Mouse (Mus musculus): ENCODE measurements around the gene Hist1h4h. TPM values are rescaled to one million over a fixed set of nuclear protein-coding genes. Genes with fewer than 3 reads are reported as not detected.

Hist1h4h gene
- total and polyA plus RNA-seq, 3 experiments = 9.9 to 5,753 TPM; not detected in 1

DNA sequence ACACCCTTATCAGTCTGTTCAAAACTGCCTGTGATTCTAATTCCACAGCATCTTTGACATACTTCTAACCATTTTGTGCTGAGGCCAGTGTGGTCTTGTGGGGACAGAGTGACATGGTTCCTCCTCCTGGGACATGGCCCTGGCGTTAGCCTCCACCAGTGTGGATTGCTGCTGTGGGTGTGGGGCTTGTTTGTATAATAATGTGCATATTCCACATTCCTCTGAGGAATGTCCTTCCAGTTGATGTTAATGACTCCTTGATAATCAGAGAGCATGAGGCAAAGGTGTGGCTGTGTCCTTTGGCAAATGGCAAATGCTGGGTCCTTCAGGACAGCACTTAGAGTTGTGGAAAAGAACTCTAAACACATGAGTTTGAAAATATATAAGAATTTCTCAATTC lies 17.3 kb upstream of the Hist1h4h start:
- peaks cover 0 to 5% of the 10 kb centered on the region in 2 experiments; a peak in 2 of 4 replicates for H3K4me1 ChIP-seq (ENCODE audit: control insufficient read depth in 1 of 2, insufficient read depth in 2 of 2, low read length in 2 of 2)
- no peak overlapping the region for H3K9ac ChIP-seq (ENCODE audit: control insufficient read depth, low read depth, low read length, poor library complexity, severe bottlenecking)
- H3K4me3 ChIP-seq (ENCODE audit: control insufficient read depth in 1 of 2, insufficient read depth in 1 of 2, low read depth in 2 of 2, low read length in 2 of 2) = no peak overlapping the region
- H3K27ac ChIP-seq (ENCODE audit: control insufficient read depth, low read depth, low read length) = no peak overlapping the region
- H3K79me2 ChIP-seq (ENCODE audit: control insufficient read depth, insufficient read depth, low read length, poor library complexity) = no peaks in the 10 kb centered on the region
- DNase-seq (ENCODE audit: low read depth, low spot score) = no peak
- no peaks in the 10 kb centered on the region for H3K9me3 ChIP-seq (replicated peaks; ENCODE audit: insufficient read depth, low read length)
- peaks cover 0 to 3% of the 10 kb centered on the region in 2 experiments; a peak in 1 of 4 replicates for H3K36me3 ChIP-seq (ENCODE audit: control insufficient read depth in 1 of 2, insufficient read depth in 2 of 2, low read length in 2 of 2)
- TF ChIP-seq TCF12 (IDR thresholded peaks at IDR 0.05; ENCODE audit: low read depth, low read length) (no peak), SMC3 (IDR thresholded peaks at IDR 0.05; ENCODE audit: low read depth, low read length) (no peak), KAT2A (conservative IDR thresholded peaks at IDR 0.05; ENCODE audit: low read depth, low read length) (no peak), RAD21 (IDR thresholded peaks at IDR 0.05; ENCODE audit: low read depth, low read length) (no peak), POLR2AphosphoS2 (IDR thresholded peaks at IDR 0.05; ENCODE audit: low read length) (no peak), MAFK (IDR thresholded peaks at IDR 0.05; ENCODE audit: borderline replicate concordance, low read depth, low read length) (no peak), E2F4 (IDR thresholded peaks at IDR 0.05; ENCODE audit: borderline replicate concordance, low read depth, low read length) (no peak), USF2 (IDR thresholded peaks at IDR 0.05; ENCODE audit: borderline replicate concordance in 1 of 2, insufficient read depth in 1 of 2, low read depth in 1 of 2, low read length in 2 of 2) (no peak), RCOR1 (IDR thresholded peaks at IDR 0.05; ENCODE audit: low read depth, low read length) (no peak), GATA1 (IDR thresholded peaks at IDR 0.05; ENCODE audit: low read depth, low read length) (no peak), NELFE (IDR thresholded peaks at IDR 0.05; ENCODE audit: low read depth, low read length) (no peak), MXI1 (IDR thresholded peaks at IDR 0.05; ENCODE audit: low read depth, low read length) (no peak), POLR2A (IDR thresholded peaks at IDR 0.05; ENCODE audit: control insufficient read depth in 1 of 2, insufficient read depth in 1 of 2, low read depth in 1 of 2, low read length in 2 of 2, poor library complexity in 1 of 2) (no peak), JUND (IDR thresholded peaks at IDR 0.05; ENCODE audit: low read depth, low read length) (no peak)
- H3K27me3 ChIP-seq (ENCODE audit: control insufficient read depth in 1 of 2, insufficient read depth in 2 of 2, low read length in 2 of 2) = no peaks in the 10 kb centered on the region

GRCm38 (mm10) chr13:23515281-23515680 lies 15.6 kb upstream of the Hist1h4h start:
- Histone ChIP-seq H3K9me3 (replicated peaks; ENCODE audit: insufficient read depth, low read length) (no peaks in the 10 kb centered on the region), H3K36me3 (ENCODE audit: control insufficient read depth in 1 of 2, insufficient read depth in 2 of 2, low read length in 2 of 2) (peaks cover 0 to 9% of the 10 kb centered on the region in 2 experiments; a peak in 2 of 4 replicates), H3K79me2 (ENCODE audit: control insufficient read depth, insufficient read depth, low read length, poor library complexity) (no peaks in the 10 kb centered on the region), H3K27me3 (ENCODE audit: control insufficient read depth in 1 of 2, insufficient read depth in 2 of 2, low read length in 2 of 2) (no peaks in the 10 kb centered on the region), H3K27ac (ENCODE audit: control insufficient read depth, low read depth, low read length) (no peak overlapping the region), H3K4me1 (ENCODE audit: control insufficient read depth in 1 of 2, insufficient read depth in 2 of 2, low read length in 2 of 2) (peaks cover 0 to 8% of the 10 kb centered on the region in 2 experiments; a peak in 2 of 4 replicates), H3K4me3 (ENCODE audit: control insufficient read depth in 1 of 2, insufficient read depth in 1 of 2, low read depth in 2 of 2, low read length in 2 of 2) (no peak overlapping the region), H3K9ac (ENCODE audit: control insufficient read depth, low read depth, low read length, poor library complexity, severe bottlenecking) (no peak overlapping the region)
- DNase-seq (ENCODE audit: low read depth, low spot score) = peak; percentile 81
- no peak for TF ChIP-seq MYB (IDR thresholded peaks at IDR 0.05; ENCODE audit: low read depth, low read length)
- peak; percentile 83 for TF ChIP-seq TBP (IDR thresholded peaks at IDR 0.05; ENCODE audit: low read depth, low read length)
- no peak for TF ChIP-seq ZNF384 (IDR thresholded peaks at IDR 0.05; ENCODE audit: low read depth, low read length)
